Mouse (Mus musculus): ENCODE results near the gene Ptprn2. TPM values are rescaled to one million over a fixed set of nuclear protein-coding genes. Genes with fewer than 3 reads are reported as not detected.

Gene Ptprn2
- total RNA-seq, 2 experiments from 2014 or later, result not detected

DNA sequence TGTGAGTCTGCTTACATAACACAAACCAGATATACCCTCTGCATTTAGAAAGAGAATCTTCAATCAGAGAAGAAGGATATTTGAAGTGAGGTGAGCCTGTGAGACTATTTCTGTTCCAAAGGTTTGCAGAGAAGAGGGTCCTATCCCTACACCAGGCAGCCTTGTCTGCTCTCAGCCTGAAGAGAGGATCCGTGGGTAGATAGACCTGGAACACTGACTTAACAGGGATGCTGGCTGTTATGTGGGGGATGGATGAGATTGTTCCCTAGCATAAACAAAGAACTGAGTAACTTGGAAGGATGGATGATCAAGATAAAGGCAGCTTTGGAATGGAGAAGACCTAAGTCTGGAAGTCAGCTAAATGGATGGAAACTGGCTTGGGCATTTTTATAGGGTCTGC is 294.9 kb downstream of the Ptprn2 start:
- DNase-seq, result no peak

DNA sequence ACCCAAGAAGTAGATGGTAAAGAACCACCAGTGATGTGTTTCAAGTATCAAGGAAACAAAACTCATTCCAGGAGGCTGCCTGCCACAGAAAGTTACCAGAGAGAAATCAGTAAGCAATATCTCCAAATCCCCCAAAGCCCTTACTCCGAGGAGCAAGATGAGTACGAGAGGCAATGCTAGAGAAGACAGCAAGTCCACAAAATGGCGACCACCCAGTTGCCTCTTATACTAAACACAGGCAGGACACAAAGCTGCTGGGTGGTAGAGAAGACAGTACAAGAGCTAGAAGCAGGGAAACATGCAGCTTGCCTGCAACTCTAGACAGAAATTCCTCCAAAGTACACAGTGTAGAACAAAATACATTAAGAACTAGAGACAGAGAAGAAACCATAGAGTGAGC is 300.2 kb downstream of the Ptprn2 start:
- DNase-seq, result no peak

DNA sequence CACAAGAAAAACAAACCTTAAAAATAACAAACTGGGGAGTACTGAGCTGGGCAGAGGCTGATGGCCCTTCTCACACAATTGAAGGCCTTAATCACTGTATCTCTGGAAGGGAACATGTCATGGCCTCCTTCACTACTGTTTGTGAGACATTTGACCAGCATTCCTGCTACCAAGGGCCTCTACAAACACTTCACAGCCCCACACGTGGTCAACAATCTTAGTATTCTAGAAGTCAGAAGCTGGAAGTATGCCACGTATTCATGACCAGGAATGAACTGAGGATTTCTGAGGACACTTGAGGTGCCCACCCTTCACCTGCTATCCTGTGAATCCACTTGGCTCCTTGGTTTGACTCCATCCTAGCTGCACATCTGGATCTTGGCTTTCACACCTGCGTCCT is 302.8 kb downstream of the Ptprn2 start:
- DNase-seq, result no peak

DNA sequence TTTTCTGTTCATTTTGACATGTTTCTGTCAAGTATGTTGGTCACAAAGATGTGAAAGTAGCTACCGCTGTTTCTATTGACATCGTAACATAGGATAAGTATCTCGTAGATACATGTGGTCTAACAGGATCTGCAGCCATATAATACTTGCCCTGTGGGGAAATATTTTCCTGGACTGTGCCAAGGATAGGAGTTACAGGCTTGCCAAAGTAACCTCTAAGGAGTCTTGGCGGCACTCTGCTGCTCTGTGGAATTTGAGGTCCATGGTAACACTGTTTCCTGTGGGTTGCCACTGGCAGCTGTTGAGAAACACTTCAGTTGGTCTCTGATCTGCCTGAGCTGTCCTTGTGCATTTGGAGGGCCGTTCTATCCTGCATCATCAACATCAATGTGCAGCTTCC is 317.8 kb downstream of the Ptprn2 start:
- DNase-seq, result no peak

DNA sequence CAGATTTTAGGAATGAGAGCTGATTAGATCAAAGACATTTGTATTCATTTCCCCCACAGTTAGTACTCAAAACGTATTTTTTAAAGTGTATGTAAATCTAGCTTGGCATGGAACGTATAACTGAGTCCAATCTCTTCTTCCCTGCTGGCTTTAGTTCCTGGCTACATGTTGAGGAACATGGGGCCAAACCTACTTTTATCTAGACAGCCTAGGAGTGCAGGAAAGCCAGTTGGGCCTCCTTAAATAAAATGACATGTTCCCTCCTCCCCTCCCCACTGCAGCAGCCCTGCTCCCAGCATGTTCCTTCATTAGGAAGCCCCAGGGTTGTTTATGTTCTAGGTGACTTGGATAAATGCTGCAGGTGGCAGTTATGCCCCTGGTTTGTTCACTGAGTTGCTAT is 319.2 kb downstream of the Ptprn2 start:
- no peak for DNase-seq

DNA sequence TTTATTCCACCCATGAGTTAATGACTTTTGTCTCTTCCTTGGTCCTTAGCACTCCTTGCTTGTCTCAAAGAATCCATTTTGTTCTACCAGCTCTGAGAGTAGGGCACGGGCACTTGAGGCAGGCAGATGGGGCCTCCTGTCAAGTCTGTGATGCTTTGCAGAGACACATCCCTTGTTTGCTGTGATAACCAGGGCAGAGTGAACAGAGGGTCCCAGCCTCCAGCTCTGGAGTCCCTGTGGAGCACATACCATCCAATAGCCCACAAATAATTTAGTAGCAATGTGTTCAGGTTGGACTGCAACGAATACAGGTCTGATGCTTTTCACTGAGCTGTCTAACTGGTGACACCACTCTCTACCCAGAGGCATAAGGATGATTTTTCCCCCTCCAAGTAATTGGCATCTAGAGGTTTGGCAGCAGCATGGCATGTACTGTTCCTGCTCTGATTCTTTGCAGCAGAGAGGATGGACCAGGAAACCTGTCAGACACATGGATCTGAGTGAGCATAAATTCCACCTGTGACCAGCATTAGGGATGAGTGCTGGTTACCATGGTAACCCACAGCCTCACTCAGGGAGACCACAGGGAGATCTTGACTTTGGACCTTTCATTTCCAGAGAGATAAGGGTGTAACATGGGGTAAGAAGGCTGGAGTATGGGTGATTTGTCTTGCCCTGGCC is 319.7 kb downstream of the Ptprn2 start:
- DNase-seq, result no peak

DNA sequence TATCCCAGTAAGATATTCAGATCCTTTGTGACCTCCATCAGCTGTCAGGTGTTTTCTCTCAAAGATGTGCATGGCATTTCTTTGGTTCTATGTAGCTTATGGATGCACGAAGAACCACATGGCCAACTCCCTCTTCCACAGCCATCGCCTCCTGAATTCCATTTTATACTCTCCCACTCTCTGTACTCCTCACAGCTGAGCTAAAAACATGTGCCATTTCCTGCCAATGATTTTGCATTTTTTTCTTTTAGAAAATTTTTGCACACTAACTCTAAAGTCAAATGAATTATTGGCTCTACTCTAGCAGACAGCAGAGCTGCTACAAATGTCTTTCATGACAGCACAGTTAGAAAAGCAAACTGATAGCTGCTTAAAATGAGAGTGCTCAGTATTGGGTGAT is 320.6 kb downstream of the Ptprn2 start:
- no peak for DNase-seq

DNA sequence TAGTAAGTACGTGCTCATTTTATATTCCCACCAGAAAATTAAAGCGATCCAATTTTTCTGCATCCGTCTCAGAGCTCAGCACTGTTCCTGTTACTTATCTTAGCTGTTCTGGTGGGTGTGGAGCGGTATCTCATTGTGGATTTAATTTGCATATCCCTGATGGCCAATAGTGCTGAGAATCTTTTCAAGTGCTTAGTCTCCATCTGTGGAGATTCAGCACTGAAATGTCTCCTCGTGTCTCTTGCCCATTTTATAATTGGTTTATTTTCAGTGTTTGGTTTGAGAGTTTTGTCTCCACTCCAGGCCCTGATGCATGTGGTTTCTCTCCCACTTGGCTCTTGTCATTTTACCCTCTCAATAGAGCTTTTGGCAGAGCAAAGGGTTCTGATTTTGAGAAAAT is 327.5 kb downstream of the Ptprn2 start:
- DNase-seq, result no peak

DNA sequence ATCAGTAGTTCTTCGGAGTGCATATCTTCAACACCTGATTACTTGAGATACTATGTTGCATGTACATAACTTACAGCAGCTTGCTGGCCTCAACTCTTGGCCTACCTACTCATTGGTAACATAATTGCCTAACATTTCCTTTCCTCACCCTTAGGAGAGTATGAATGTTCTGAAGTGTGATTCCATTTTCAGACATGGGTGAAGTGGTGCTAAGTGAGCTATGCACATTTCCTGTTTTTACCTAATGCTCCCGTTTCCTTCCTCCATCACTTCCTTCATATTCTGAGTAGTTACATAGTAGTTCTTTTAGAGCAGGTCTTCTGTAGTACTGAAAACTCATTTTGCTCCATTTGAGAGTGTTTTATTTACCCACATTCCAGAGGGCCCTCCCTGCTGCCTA is 334.3 kb downstream of the Ptprn2 start:
- DNase-seq, result no peak

DNA sequence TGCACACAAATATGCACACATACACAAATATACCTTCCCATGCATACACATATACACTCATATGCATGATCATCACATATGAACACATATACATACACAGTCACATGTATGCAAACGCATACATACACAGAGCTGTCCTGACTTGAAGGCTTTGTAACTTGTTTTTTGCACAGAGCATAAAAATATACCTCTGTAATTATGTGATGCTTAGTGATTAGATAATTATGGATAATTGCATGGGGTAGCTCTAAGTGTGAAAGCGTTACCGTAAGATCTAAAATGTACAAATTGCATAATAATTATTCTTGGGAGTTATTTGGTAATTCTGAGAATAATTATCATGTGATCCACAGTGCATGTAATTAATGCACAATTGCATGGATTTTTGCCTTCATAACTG is 337.8 kb downstream of the Ptprn2 start:
- no peak for DNase-seq

DNA sequence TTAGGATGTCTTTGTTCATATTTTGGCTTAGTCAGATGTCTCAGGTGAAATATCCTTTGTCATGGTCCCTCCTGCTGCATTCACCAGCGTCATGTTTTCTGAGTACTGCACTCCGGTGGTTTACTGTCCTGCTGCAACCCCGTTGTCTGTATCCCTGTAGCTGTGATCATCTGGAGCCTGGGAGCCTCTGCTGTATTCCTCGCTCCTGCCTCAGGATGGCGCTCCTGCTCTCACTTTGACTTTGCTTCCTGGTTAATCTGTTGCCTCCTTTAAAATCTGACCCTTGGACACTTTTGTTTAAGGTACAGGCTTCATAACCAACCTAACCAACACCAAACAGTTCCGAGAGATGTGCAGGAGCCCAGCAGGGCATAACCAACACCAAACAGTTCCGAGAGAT is 342.2 kb downstream of the Ptprn2 start:
- no peak for DNase-seq

DNA sequence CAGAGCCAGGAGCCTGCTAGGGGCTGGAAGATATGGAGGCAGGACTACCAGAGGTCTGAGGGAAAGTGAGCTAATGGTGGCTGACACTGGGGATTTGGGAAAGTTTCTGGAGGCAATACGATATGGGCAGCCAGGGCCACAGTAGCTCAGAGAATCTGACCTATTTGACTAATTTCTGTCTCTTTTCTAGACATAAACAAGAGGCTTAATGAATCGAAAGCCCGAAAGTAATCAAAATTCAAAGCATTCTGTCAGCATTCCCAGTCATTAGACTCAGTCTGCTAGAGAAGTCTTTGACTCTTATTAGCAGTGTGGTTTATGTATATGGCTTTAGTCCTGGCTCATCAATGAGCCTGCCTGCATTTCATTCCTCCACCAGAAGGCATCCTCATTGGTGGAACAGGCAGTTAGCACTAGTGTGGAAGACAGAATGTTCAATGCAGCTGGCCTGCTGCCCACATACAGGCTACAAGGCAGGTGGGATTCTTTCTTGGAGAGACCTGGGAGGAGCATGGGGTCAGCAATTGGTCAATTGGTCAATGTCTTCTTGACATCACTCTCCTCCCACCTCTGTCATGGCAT is 353.2 kb downstream of the Ptprn2 start:
- DNase-seq, result no peak

DNA sequence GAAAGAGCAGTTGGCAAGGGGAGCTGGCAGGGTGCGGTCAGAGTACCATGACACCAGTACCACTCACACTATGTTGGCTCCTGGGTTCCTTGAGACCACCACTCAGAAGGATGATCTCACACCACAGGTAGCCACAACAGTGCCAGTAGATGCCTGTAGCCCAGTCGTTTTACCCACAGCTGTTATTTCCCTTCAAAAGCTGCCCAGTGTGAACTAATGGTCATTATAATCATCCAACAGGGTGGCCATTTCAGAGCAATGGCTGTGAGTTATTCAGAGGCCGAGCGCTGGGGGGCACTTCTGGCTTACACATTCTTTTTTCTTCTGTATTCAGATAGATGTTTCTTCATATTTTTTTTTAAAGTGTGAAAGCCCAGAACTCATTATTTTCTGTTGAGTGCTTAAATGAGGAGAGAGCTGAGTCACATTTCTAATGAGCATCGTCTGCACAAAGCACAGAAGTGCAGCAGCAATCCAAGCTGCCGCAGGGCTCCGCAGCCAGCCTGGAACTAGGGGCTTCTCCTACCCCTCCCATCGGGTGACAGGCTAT is 357.3 kb downstream of the Ptprn2 start:
- no peak for DNase-seq

DNA sequence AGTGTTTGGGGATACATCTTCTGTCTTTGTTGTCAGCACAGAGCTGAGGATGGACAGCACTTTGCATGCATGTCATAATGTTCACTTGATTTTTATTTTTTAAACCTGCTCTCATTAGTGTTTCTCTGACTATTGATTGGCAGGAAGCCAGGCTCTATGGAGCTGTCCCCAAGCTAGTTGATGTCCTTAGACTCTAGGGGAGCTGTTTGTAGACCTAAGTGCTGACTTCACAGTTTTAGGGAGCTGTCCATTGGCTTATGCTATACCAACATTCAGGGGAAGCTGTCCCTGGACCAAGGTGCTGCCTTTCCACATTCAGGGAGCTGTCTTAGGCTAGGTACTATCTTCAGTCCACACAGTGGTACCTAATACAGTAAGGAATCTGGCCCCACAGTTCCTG is 360.7 kb downstream of the Ptprn2 start:
- no peak for DNase-seq

DNA sequence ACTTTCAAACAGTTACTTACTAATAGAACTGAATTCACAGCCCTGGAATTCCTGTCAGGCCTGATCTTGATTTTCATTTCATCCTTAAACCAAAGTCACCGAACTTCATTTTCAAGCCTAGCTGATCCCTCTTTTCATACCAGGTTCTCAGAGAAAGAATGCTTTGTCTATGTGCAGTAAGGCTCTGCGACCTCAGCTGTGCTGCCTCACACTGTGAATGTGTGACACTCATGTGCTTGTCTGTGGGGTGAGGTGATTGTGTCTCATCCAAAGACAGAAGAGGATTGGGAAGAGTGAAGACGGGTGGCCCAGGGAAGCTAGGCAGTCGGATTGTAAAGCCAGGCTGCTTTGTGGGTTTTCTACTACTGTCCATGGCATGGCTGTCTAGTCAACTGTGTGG is 361.5 kb downstream of the Ptprn2 start:
- no peak for DNase-seq

DNA sequence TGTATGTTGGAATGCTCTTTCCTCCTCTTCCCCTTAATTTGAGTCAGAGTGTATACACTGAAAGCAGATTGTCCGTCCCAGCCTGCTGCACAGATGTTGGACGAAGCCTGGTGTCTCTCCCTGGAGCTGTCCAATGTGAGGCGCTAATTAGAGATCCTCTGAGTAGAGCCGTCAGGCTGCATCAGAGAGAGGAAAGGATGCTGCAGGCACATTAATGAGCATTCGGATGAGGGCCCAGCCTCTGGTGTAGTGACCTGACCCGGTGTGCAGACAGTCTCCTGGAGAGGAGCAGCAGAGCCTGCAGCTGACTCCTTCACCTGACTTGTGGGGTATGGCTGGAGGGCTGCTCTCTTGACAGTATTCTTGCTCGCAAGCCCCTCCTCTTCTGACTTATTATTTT is 370.8 kb downstream of the Ptprn2 start:
- no peak for DNase-seq

DNA sequence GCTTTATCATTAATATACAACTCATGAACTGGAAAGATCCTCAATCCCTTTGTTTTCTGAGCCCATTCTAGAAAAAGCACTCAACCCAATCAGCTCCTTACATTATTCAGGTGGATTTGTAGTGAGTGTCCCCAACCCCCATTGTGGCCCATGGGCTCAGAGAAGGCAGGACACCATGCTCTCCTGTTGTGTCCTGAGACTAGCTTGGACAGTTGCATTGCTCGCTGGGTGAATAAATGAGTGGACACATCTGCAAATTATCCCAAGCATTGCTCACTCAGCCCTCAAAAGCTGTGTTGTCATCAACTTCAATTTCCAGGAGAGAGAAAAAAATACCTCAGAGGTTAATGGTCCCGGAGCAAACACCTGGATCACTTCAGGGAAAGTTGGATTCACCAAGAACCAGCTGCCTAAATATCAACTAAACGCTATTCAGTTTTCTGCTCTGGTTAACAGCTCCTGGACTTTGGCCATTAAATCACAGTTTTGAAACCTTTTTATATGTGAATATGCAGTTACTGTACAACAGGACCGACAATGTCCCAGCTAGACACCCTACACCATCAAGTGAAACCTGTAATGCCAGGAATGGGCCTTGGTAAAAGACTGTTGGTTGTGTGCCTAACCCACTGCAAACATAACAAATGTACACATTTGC is 376.0 kb downstream of the Ptprn2 start:
- DNase-seq, result no peak

DNA sequence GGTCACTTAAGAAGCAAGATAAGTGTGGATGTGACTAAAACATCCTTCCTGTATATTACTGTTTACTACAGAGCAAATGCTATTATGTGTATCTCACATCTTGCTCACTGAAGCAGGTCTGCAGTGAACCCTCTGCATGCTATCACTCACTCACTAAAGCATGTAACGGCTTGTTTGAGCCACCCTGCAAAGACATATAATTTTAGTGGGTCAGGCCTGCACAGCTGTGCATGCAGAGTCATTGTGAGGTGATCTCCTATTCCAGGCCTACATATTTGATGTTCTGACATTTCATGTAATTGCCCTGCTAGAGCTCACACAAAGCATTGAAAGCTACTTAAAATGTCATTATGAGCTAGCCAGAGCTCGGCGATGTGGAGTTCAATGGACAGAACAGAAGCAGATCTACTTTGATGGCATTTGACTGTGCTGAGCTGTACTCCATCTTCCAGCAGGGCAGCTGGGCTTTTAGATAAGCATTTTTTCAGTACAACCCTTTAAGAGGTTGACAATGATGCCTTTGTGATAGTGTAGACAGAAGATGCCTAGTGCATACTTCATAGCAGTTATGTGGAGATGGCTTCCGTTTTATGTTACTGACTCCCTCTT is 377.9 kb downstream of the Ptprn2 start:
- DNase-seq, result no peak

DNA sequence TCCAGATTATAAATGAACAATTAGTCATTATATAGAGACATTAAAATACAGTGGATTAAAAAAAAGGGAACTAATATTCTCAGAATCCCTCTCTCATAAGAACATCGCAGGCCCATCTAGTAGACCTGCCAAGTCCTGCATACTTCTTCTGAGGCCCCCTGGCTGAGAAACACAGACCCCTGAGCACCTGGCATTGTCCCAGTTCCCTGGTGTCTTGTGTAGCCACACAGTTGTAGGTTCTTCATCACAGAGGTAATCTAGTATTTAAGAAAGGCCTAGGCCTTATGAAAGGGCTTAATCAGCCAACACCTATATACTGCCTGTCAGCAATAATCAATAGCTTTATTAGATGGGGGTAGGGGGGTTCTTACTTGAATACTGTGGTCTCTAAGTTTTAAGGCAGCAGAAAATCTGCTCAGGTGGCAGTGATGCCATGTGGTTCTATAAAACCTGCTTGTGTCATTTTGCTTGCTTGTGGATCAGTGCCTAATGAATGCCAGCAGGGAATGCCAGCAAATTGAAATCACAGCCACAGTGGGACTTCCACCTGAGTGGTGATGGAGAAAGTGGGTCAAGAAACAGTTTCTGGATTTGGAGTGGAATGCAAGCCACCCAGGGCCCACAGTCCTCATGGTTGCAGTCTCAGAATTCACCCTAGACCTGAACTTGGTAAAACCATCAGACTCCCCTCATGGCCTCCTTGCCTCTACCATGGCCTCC is 388.5 kb downstream of the Ptprn2 start:
- no peak for DNase-seq

DNA sequence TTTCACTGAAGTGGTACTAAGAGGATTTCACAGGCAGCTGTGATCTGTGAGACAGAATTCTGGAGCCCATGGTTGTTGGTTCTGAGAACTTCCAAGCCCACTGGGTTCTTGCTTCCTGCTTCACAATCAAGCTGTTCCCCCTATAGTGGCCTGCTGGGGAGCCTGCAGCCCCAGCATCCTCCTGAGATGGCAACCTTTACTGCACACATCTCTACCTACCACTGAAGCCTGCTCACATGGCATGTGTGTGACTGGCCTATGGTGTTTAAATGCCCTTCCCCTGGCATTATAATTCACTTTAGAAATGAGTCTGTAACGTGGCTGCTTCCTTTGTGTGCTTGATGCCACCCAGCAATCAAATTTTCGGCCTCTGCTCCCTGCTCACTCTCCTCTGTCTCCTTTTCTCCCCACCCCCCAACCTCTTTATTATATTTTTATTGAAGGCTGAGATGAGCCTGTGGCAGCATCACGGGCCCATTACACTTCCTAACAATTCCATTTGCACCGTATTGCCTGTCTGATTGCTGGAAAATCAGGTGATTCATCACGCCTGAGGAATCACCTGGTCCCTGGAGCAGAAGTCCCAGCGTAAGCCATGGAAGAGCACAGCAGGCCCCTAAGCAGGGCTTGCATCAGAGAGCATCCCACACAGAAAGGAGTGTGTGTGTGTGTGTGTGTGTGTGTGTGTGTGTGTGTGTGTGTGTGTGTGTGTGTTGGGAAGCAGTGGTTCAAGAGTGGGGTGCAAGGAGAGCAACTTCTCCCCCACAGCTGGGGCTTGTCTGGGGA is 402.2 kb downstream of the Ptprn2 start:
- no peak for DNase-seq

DNA sequence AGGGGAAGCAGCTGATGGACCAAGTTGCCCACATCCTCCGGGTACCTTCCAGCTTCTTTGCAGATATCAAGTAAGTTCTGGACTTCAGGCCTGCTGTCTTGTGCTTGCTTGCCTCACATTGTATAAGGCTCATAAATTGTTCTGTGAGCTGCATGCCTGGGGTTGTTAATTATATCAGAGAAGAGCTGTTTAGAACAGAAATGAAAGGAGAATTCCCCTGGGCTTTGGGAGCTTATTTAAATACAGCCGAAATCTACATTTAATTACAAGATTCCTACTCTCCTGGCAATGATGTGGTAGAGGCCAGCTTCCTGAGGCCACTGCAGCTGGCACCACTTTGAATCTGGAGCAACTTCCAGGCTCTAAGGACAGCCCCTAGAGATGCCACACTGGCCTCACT is 403.3 kb downstream of the Ptprn2 start:
- no peak for DNase-seq

DNA sequence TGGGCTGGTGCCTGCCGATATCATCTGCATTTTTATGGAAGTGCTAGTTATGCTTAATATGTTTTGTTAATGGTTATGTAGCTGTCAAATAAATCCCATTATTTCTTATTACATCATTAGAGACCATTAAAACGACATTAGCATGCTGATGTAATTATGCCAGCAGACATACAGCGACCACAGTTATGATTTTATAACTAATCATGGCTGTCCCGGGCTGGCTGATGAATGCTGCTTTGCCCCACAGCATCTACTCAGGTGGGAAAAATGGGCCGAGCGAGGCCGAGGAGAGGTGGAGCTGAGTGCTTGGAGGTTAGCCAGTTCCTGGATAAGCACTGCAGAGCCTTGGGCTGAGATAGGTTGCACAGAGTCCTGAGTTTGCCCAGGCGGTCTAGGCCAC is 407.1 kb downstream of the Ptprn2 start:
- no peak for DNase-seq

All from gastrocnemius, postnatal 25 days (tissue).